Mouse (Mus musculus) embryonic stem cell, embryonic (primary cell): ENCODE results near the gene Pabpn1.

Experiments
- CTCF ChIA-PET, 4 experiments: fragments of 300-600 bp in 2 of 4; fragments of 350-600 bp in 2 of 4; sonication (Branson Sonifier 250); formaldehyde crosslinking; loops; one replicate each; lab custom pipeline; 2022; ENCODE audit warnings: inconsistent platforms in 2 of 4; lab: Charles Lee
- POLR2A ChIA-PET, 4 experiments: fragments of 300-600 bp in 2 of 4; fragments of 350-600 bp in 2 of 4; sonication (Branson Sonifier 250); formaldehyde crosslinking; loops; one replicate each; lab custom pipeline; 2022; ENCODE audit warnings: antibody characterized with exemption in 4 of 4, inconsistent platforms in 1 of 4; lab: Charles Lee

Gene Pabpn1

DNA sequence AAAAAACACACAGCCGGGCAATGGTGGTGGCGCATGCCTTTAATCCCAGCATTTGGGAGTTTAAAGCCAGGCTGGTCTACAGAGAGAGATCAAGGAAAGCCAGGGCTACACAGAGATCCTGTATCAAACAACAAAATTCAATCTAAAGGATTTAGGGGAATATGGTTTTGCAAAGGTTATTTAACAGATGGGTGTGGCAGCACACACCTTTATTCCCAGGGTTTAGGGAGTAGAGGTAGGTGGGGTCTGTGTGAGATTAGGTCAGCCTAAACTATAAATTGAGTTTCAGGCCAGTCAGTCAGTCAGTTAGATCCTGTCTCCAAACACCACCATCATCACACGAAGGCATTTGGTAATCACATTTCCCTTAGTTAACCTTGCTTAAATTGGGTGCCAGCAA is at the start of gene Pabpn1:
Pabpn1 (plus strand) TSS at position 301 of the 400 bp plus-strand sequence.
- ChIA-PET CTCF (no interaction called here), POLR2A (interaction anchor here in 3 of 4 experiments (0.9 to 7.4 kb wide), 6 partner anchors 9 to 221 kb away, joined by 3 to 52 read pairs (median 4); partner anchors contain the start of genes Bcl2l2 (in 1 of the 3) and Gm20521 (in 1 of the 3))

DNA sequence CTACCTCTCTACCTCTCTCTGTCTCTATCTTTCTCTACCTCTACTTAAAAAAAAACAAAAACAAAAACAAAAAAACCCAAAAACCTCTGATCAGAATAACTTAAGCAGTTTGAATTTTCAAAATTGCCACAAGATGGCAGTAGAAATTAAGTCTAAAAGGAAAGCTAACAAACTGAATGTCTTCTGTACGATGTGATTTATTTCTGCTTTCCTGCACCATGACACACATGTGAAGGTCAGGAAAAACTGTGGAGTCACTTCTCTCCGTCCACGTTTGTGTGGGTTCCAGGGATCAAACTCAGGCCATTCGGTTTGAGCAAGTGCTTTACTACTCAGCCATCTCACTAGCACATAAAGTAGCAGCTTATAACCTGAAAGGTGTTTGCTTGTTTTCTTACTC is 48.8 kb upstream of the Pabpn1 start:
- POLR2A ChIA-PET: interaction anchor here in 3 of 4 experiments (0.7 to 2.0 kb wide), 7 partner anchors 8 to 1535 kb away, joined by 3 to 6 read pairs (median 4); partner anchors contain the start of gene Ngdn (in 1 of the 3)
- CTCF ChIA-PET: interaction anchor here (0.6 to 2.6 kb wide), 52 partner anchors 8 to 590 kb away, joined by 3 to 16 read pairs (median 4); partner anchors contain the start of genes Ngdn (in 3 of the 4) and Cmtm5 (in 1 of the 4)

DNA sequence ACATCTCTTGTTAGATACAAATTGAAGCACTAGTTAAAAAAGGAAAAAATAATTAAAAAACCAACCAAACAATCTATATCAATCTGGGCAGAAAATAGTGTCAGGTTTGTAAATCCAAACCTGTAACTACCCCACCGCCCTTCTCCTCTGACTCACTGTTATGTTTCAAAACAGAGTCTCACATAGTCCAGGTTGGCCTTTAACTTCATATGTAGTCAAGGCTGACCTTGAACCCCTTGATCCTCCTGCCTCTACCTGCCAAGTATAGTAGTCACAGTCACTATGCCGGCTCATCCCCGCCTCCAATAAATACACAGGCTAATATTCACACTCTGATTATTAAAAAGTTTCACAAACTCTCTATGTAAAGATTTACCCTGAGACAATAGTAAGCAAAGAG is 36.6 kb upstream of the Pabpn1 start:
- ChIA-PET CTCF (no interaction called here), POLR2A (interaction anchor here in 1 of 4 experiments (0.6 kb wide), 1 partner anchor 22 kb away, joined by 3 read pairs; no protein-coding TSS in a partner anchor)

DNA sequence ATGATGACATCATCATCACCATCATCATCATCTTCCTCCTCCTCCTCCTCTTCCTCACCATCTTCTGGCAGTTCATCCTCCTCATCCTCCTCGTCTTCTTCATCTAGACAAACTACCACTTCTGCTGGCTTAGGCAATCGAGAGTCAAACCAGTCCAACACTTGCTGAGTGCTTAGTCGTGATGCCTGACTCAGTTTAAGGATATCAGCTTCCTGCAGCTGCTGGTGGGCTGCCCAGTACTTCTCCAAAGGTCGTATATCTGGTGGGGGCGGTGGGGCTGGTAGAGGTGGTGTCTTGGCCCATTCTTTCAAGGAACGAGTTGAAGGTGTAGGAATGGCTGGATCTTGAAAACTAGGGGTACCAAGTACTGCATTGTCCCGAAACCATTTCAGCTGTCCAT is 35.6 kb upstream of the Pabpn1 start:
- ChIA-PET CTCF (interaction anchor here in 2 of 4 experiments (0.6 to 1.3 kb wide), 2 partner anchors 71 to 152 kb away, joined by 3 to 6 read pairs; no protein-coding TSS in a partner anchor), POLR2A (interaction anchor here in 1 of 4 experiments (1.0 kb wide), 1 partner anchor 171 kb away, joined by 3 read pairs; the partner anchor contains the start of gene 1700123O20Rik)

DNA sequence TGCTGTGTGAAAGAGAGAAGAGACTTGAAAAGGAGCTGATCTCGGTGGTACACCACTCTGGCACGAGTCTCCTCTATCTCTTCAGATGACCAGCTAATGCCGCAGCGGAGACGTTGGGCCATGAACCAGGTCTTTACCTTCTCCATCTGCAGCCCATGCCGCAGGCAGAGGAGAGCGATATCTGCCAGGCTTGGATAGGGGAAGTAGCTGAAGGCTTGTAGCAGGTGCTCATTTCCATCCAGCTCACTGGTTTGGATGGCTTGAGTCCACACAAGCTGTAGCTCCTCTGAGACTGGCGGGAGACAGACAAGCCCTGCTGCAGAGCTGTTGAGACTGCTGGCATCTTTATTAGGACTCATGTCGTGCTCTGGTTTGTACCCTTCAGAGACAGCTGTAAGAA is 34.4 kb upstream of the Pabpn1 start:
- ChIA-PET POLR2A (interaction anchor here in 3 of 4 experiments (0.6 to 1.1 kb wide), 4 partner anchors 12 to 172 kb away, joined by 3 to 9 read pairs (median 4); partner anchors contain the start of genes 1700123O20Rik (in 1 of the 3) and Ngdn (in 1 of the 3)), CTCF (interaction anchor here (0.5 to 1.3 kb wide), 7 partner anchors 11 to 639 kb away, joined by 3 to 6 read pairs (median 3); partner anchors contain the start of gene Ngdn (in 1 of the 4))

DNA sequence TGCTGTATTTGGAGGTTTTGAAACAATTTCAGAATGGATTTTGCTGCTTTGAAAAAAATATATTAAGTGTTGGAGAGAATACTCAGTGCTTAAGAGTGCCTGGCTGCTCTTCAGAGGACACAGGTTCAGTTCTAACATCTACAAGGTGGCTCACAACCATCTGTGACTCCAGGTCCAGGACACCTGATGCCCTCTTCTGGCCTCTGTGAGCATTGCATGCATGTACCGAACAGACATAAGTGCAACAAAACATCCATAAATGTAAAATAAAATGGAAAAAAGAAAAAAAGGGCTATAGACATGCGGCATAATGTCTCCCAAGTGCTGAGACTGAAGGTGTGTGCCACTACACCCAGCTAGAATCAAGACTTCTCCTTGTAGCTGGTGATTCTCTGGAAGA is 31.8 kb upstream of the Pabpn1 start:
- ChIA-PET POLR2A (interaction anchor here in 2 of 4 experiments (0.6 to 0.9 kb wide), 3 partner anchors 26 to 1958 kb away, joined by 3 read pairs; no protein-coding TSS in a partner anchor), CTCF (interaction anchor here in 3 of 4 experiments (0.6 to 1.7 kb wide), 19 partner anchors 8 to 182 kb away, joined by 3 to 12 read pairs (median 4); partner anchors contain the start of genes Ngdn (in 1 of the 3) and Ppp1r3e (in 1 of the 3))

DNA sequence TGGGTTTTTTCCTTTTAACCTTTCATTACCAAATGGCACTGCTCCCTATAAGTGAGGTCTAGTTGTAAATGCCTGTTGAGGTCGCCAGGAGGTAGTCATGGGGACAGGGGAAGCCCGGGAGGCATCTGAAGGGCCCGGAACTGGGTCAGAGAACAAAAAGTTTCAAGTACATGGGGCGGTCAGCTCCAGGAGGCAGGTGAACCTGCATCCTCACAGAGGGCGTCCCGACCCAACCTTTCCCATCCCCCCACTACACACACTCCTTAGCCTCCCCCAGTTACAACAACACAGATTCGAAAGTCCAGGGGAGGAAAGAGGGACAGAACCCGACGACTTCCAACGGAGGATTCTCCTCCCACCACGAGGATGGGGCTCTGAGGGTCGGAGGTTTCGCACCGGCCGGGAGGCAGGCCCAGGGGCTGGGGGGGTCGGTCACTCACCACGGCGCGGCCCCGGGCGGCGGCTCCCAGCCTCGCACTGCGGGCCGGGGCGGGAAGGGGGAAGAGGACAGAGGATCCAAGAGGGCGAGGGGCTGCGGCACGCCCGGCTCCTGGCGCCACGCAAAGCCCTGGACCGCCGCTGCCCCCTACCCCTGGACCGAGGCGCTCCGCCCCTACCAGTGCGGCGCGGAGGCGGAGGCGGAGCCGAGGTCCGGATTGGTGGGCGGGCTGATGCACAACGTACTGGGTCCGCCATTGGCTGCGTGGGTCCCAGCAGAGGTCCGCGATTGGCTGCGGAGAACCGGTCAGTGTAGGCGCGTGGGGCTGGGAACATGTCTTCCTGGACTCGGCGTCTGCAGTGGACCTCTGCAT is 28.6 kb upstream of the Pabpn1 start:
- CTCF ChIA-PET: interaction anchor here in 3 of 4 experiments (0.6 to 1.0 kb wide), 3 partner anchors 20 to 931 kb away, joined by 3 to 4 read pairs (median 3); no protein-coding TSS in a partner anchor
- POLR2A ChIA-PET: interaction anchor here in 3 of 4 experiments (0.6 to 2.2 kb wide), 4 partner anchors 31 to 294 kb away, joined by 3 to 4 read pairs (median 3); partner anchors contain the start of gene Efs (in 1 of the 3)

DNA sequence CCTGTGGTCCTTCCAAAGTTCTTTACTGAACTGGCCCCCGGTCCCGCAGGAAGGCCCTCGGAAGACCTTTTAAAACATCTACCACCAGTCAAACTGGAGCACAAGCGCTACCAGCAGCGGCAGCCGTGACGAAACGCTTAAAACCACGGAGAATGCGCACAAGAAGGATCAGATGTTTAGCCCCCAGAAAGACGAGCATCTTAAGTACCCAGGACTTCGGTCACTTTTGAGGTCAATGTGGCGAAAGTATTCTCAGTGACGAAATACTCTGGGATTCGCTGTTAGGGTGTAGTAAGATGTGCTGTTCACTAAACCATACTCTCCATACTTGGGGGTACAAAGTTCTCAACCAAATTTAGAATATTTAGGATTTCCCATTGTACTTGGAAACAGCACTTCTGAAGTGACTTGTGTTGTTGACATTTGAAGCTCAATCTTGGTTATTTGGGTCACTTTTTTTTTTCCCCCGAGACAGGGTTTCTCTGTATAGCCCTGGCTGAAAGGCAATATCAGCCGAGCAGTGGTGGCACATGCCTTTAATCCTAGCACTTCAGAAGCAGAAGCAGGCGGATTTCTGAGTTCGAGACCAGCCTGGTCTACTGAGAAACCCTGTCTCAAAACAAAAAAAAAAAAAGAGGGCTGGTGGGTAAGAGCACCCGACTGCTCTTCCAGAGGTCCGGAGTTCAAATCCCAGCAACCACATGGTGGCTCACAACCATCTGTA is 27.8 kb upstream of the Pabpn1 start:
- CTCF ChIA-PET: interaction anchor here in 3 of 4 experiments (0.6 to 0.8 kb wide), 3 partner anchors 150 to 690 kb away, joined by 3 read pairs; no protein-coding TSS in a partner anchor
- POLR2A ChIA-PET: interaction anchor here in 1 of 4 experiments (0.6 to 1.6 kb wide), 5 partner anchors 30 to 107 kb away, joined by 3 to 8 read pairs (median 4); partner anchors contain the start of gene Slc22a17

DNA sequence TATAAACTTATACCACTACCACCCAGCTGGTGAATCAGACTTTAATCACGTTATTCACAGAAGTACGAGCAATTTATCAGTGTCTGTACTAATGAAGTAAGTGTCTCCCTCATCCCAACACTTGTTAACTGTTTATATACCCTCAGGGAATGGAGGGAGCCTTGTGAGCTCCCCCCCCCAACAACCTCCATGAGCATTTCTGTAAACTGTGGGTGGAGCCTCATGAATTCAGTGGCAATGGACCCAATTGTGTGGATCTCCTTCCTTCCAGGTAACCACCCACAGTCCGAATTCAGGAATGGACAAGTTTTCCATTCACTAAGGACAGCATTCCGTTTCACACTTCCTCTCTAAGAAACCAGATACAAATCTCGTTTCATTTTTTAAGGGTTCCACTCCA is 26.7 kb upstream of the Pabpn1 start:
- POLR2A ChIA-PET: interaction anchor here in 2 of 4 experiments (0.6 to 1.6 kb wide), 7 partner anchors 11 to 157 kb away, joined by 3 to 8 read pairs (median 3); partner anchors contain the start of genes Ngdn (in 1 of the 2), Ppp1r3e (in 1 of the 2) and Slc22a17 (in 1 of the 2)
- CTCF ChIA-PET: interaction anchor here in 3 of 4 experiments (0.6 to 1.9 kb wide), 7 partner anchors 22 to 149 kb away, joined by 3 to 6 read pairs (median 4); partner anchors contain the start of gene Ngdn (in 1 of the 3)

DNA sequence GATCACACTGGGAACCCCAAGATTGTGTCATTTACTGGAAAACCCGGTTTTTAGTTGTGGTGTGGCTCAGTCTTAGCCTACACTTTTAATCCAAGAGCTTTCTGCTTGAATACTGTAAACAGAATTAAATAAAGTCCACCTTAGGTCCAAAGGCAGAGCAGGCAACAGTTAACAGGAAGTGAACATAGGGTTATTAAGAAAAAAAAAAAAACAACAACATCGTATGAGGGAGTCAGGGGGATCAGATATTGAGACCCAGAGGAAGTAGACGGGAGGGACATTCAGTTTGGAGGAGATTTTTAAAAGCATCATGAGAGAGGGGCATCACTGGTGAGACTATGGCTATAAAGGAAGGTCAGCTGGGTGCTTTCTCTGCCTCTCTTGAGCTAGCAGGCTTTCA is 26.0 kb upstream of the Pabpn1 start:
- CTCF ChIA-PET: interaction anchor here in 3 of 4 experiments (0.6 to 1.9 kb wide), 9 partner anchors 11 to 234 kb away, joined by 3 to 6 read pairs (median 4); partner anchors contain the start of genes Bcl2l2 (in 1 of the 3), Gm20521 (in 1 of the 3), Ngdn (in 1 of the 3) and Ppp1r3e (in 1 of the 3)
- POLR2A ChIA-PET: interaction anchor here in 2 of 4 experiments (0.6 to 1.6 kb wide), 6 partner anchors 11 to 247 kb away, joined by 3 to 8 read pairs (median 4); partner anchors contain the start of genes Ppp1r3e (in 1 of the 2) and Slc22a17 (in 1 of the 2)

DNA sequence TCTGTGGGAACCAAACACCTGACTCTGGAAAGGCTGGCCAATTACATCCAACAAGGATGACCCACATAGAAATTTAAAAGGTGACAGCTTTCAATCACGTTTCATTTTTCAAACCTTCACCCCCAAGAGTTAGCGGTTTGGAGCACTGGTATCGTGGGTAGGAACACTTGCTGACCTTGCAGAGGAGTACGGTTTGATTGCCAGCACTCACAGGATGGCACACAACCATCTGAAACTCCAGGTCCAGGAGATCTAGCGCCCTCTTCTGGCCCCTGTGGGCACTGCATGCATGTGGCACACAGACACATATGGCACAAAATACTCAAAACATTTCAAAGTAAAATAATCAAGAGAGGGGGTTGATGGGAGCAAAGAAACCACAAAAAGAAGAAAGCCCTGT is 25.4 kb upstream of the Pabpn1 start:
- ChIA-PET POLR2A (interaction anchor here in 2 of 4 experiments (0.9 to 1.2 kb wide), 3 partner anchors 10 to 248 kb away, joined by 3 to 4 read pairs (median 4); partner anchors contain the start of gene Ppp1r3e (in 2 of the 2)), CTCF (interaction anchor here in 3 of 4 experiments (0.6 to 1.9 kb wide), 7 partner anchors 10 to 234 kb away, joined by 3 to 6 read pairs (median 4); partner anchors contain the start of genes Ngdn (in 1 of the 3) and Ppp1r3e (in 1 of the 3))

DNA sequence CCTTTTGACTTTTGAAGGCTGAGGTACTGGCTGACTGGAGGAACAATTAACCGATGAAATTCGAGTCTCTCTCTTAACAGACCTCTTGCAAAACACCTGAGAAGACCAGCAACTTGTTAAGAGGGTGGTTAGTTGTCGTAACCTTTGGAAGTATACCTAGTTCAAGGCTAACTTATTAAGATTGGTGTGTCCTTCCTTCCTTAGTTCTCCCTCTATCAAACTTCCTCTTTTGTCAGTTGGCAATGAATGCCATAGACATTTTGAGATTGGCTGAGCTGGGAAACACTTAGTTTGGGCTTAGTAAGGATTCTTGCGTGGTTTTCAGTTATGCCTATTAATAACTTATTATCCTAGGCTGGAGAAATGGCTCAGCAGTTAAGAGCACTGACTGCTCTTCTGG is 24.3 kb upstream of the Pabpn1 start:
- ChIA-PET POLR2A (interaction anchor here in 1 of 4 experiments (0.8 to 0.9 kb wide), 2 partner anchors 58 to 138 kb away, joined by 3 read pairs; partner anchors contain the start of gene Efs), CTCF (interaction anchor here in 1 of 4 experiments (1.2 kb wide), 1 partner anchor 72 kb away, joined by 3 read pairs; no protein-coding TSS in a partner anchor)

DNA sequence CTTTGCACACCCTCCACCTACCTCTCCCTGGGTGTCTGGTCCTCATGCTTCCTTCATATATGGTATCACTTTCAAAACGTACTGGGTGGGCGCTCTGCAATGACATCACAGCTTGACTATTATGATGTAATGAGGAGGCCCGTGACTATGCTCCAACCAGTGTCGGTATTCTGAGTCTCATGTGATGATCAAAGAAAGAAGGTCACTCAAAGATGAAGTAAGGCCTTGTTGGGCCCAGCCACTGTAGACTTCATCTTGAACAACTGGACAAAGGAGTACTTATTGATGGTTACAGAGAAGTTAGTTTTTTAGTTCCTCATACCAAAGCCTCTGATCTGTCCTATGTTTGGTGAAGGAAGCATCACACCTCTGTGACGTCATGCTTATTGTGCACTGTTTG is 21.4 kb upstream of the Pabpn1 start, which contains the start of gene Homez:
Homez (minus strand) TSS at position 101 of the 400 bp plus-strand sequence.
- ChIA-PET POLR2A (interaction anchor here in 1 of 4 experiments (0.6 kb wide), 1 partner anchor 33 kb away, joined by 3 read pairs; no protein-coding TSS in a partner anchor), CTCF (no interaction called here)

DNA sequence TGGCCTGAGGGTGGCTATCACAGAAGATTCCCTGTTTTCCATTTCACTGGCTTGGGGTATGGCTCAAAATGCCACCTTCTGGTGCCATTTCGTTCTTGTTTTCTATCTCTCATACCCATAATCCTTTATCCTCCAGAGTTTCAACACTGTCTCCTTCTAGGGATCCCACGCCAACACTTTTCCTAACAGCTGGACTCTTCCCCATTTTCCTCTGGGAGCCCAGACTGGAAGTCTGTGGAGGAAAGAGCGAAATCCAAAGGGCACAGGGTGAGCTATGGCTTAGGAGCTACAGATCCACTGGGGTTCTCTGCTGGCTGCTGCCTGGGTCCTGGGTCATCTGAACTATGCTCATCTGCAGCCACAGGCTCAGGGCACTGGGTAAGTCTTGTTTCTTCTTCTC is 18.1 kb upstream of the Pabpn1 start:
- ChIA-PET CTCF (interaction anchor here in 2 of 4 experiments (0.6 kb wide), 2 partner anchors 205 to 274 kb away, joined by 3 to 10 read pairs; no protein-coding TSS in a partner anchor), POLR2A (interaction anchor here in 1 of 4 experiments (0.6 kb wide), 1 partner anchor 32 kb away, joined by 4 read pairs; no protein-coding TSS in a partner anchor)

DNA sequence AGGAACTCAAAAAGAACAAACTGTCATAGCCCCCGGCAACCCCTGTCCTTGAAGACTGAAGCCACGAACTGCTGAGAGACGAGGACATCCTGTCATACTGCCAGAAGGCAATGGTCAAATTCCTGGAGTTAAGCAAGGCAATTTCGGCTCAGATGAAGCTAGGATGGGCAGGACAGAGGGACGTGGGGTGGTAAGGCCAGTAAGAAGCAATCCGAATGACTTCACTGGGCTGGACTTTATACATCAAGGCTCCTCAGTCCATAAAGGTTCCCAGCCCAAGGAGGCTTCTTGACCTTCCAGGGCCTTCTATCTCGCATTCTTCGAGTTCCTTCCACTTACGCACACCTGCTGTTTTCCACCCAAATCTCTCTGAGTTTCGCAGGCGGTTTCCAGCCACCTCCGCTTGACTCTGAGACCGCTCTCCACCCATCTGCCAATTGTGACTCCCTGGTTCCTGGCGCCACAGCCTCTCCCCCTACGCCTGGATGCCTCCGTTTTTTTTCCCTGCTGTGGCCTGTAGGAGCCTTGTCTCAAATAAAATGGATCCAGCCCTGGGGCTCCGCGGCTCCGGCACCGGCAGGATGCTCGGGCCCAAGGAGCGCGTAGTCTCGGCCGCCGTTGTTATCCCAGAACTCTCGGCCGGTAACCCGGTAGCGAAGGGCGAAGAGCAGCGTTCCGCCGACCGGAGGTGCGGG is 16.3 kb upstream of the Pabpn1 start:
- CTCF ChIA-PET: interaction anchor here in 1 of 4 experiments (0.6 to 1.2 kb wide), 2 partner anchors 63 to 222 kb away, joined by 4 to 8 read pairs; no protein-coding TSS in a partner anchor
- POLR2A ChIA-PET: interaction anchor here in 3 of 4 experiments (0.6 to 3.0 kb wide), 11 partner anchors 9 to 237 kb away, joined by 3 to 12 read pairs (median 4); partner anchors contain the start of genes Efs (in 2 of the 3), Acin1 (in 1 of the 3) and Ngdn (in 1 of the 3)
